Mouse (Mus musculus) myocyte (in vitro differentiated cells): ENCODE measurements around the gene Ccl20. TPM values are rescaled to one million over a fixed set of nuclear protein-coding genes. Genes with fewer than 3 reads are reported as not detected.

Source experiments
- H3K27me3 ChIP-seq: one replicate; pipeline ENCODE4 v1.6.1; 2011; ENCODE audit not compliant: control insufficient read depth, insufficient read depth, insufficient read length
- H3K36me3 ChIP-seq: one replicate; pipeline ENCODE4 v1.6.1; 2011; ENCODE audit not compliant: control insufficient read depth, insufficient read depth
- H3K4me2 ChIP-seq: one replicate; pipeline ENCODE4 v1.6.1; 2011; ENCODE audit warnings: low read depth, control low read depth
- H3K4me3 ChIP-seq: one replicate; pipeline ENCODE4 v1.5.1; 2011; ENCODE audit warnings: mild to moderate bottlenecking, control low read depth, moderate library complexity
- H3K79me2 ChIP-seq: one replicate; pipeline ENCODE4 v1.6.1; 2011; ENCODE audit not compliant: control insufficient read depth, insufficient read depth
- H3ac ChIP-seq: one replicate; pipeline ENCODE4 v1.6.1; 2011; ENCODE audit not compliant: control insufficient read depth, insufficient read length
- CEBPB ChIP-seq: IDR thresholded peaks from 2 replicates; pipeline ENCODE4 v1.6.1; 2011; ENCODE audit warnings: mild to moderate bottlenecking, moderate library complexity; ENCODE audit not compliant: poor library complexity, insufficient read depth, severe bottlenecking
- E2F4 ChIP-seq: IDR thresholded peaks from one replicate; pipeline ENCODE4 v1.6.1; 2011; ENCODE audit warnings: mild to moderate bottlenecking, control low read depth, moderate library complexity; ENCODE audit not compliant: insufficient read depth
- MAX ChIP-seq: IDR thresholded peaks from one replicate; pipeline ENCODE4 v1.6.1; 2011; ENCODE audit warnings: low read depth, mild to moderate bottlenecking, control low read depth
- MYOD1 ChIP-seq, 3 experiments: IDR thresholded peaks; one replicate each; pipeline ENCODE4 v1.6.1; 2011; ENCODE audit warnings: control low read depth in 2 of 3, low read depth in 2 of 3, mild to moderate bottlenecking in 2 of 3, moderate library complexity in 1 of 3; ENCODE audit not compliant: insufficient read length in 2 of 3, control insufficient read depth in 1 of 3
- MYOG ChIP-seq, 3 experiments: IDR thresholded peaks; one replicate each; pipeline ENCODE4 v1.6.1; 2011; ENCODE audit warnings: control low read depth in 2 of 3, low read depth in 2 of 3, mild to moderate bottlenecking in 2 of 3; ENCODE audit not compliant: insufficient read length in 2 of 3, control insufficient read depth in 1 of 3, insufficient read depth in 1 of 3
- POLR2A ChIP-seq: IDR thresholded peaks from one replicate; pipeline ENCODE4 v1.6.1; 2011; ENCODE audit warnings: low read depth, mild to moderate bottlenecking, control low read depth, moderate library complexity; ENCODE audit not compliant: insufficient read length
- POLR2AphosphoS2 ChIP-seq: IDR thresholded peaks from one replicate; pipeline ENCODE4 v1.6.1; 2011; ENCODE audit warnings: low read depth, control low read depth; ENCODE audit not compliant: insufficient read length
- REST ChIP-seq: IDR thresholded peaks from one replicate; pipeline ENCODE4 v1.6.1; 2011; ENCODE audit warnings: mild to moderate bottlenecking, control low read depth, moderate library complexity; ENCODE audit not compliant: insufficient read depth, insufficient read length
- SRF ChIP-seq: IDR thresholded peaks from one replicate; pipeline ENCODE4 v1.6.1; 2011; ENCODE audit warnings: low read depth; ENCODE audit not compliant: control insufficient read depth, insufficient read length
- TCF12 ChIP-seq: IDR thresholded peaks from one replicate; pipeline ENCODE4 v1.6.1; 2011; ENCODE audit warnings: mild to moderate bottlenecking, control low read depth; ENCODE audit not compliant: poor library complexity, insufficient read depth, severe bottlenecking
- TCF3 ChIP-seq: IDR thresholded peaks from one replicate; pipeline ENCODE4 v1.6.1; 2011; ENCODE audit warnings: low read depth, control low read depth; ENCODE audit not compliant: insufficient read length
- USF1 ChIP-seq: IDR thresholded peaks from one replicate; pipeline ENCODE4 v1.6.1; 2011; ENCODE audit warnings: low read depth, mild to moderate bottlenecking, control low read depth, moderate library complexity
- polyA plus RNA-seq: library from polyadenylated mRNA; unstranded; fragments of >200 nt; fragmentation: generic; extraction: Trizol; gene quantifications from one replicate; pipeline ENCODE4 v1.2.1, GENCODE M21; 2012; ENCODE audit warnings: missing spikeins

The Ccl20 gene
- polyA plus RNA-seq, 1 experiment = not detected

DNA sequence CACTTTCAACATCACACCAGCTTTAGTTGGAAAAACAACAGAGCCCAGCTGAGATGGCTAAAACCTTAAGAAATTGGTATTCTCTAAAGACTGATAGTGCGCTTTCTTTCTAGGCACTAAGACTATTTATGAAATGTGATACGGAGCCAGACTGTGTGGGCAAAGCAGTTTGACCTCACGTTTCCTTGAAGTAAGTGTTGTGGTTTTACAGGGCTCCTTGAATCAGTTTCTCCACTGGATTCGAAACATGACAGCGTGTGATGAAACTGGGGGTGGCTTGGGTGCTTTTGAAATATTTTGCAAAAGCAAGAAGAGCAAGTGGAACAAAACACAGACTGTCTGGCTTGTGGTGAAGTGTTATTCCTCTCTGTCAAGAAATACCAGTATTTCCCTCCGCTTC is 39.5 kb upstream of the Ccl20 start:
- Histone ChIP-seq H3K4me3 (no peak overlapping the region), H3K27me3 (peaks cover 11% of the 10 kb centered on the region), H3ac (no peak overlapping the region), H3K4me2 (no peak overlapping the region), H3K36me3 (no peaks in the 10 kb centered on the region), H3K79me2 (no peaks in the 10 kb centered on the region)
- TF ChIP-seq REST (no peak), CEBPB (no peak), MYOG (IDR thresholded peaks at IDR 0.05; ENCODE audit: control insufficient read depth in 1 of 3, insufficient read depth in 1 of 3, insufficient read length in 2 of 3, low read depth in 2 of 3) (no peak), SRF (no peak), MAX (no peak), MYOD1 (IDR thresholded peaks at IDR 0.05; ENCODE audit: control insufficient read depth in 1 of 3, insufficient read length in 2 of 3, low read depth in 2 of 3) (no peak), TCF3 (no peak), POLR2AphosphoS2 (no peak)

DNA sequence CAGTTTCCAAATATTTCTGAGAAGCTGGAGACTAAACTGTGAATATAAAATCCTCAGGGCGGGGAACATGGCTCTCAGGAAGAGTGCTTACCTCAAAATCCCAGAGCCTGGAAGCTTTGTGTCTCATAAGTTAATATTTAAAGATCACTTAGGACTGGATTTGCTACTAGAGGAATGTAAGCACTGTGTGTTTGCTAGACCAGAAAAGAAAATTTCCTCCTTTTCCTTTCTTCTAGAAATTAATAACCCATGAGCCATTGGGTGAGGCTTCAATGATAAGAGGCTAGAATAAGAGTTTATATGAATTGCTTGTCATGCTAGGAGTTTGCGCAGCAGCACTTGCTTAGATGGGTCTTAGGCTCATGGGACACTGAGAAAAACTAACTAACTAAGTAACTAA is 31.8 kb upstream of the Ccl20 start:
- Histone ChIP-seq H3K79me2 (no peaks in the 10 kb centered on the region), H3K4me3 (no peak overlapping the region), H3K27me3 (no peaks in the 10 kb centered on the region), H3K4me2 (no peak overlapping the region), H3K36me3 (no peaks in the 10 kb centered on the region), H3ac (no peak overlapping the region)
- TF ChIP-seq USF1 (no peak), MAX (no peak), REST (no peak), SRF (no peak), MYOG (IDR thresholded peaks at IDR 0.05; ENCODE audit: control insufficient read depth in 1 of 3, insufficient read depth in 1 of 3, insufficient read length in 2 of 3, low read depth in 2 of 3) (no peak), TCF3 (no peak), POLR2AphosphoS2 (no peak), POLR2A (no peak)

GRCm38 (mm10) chr1:83091268-83091667 is 25.3 kb upstream of the Ccl20 start:
- no peaks in the 10 kb centered on the region for H3K36me3 ChIP-seq
- H3K27me3 ChIP-seq = no peaks in the 10 kb centered on the region
- H3K4me3 ChIP-seq = no peak overlapping the region
- TF ChIP-seq USF1 (no peak), TCF12 (no peak), MYOG (IDR thresholded peaks at IDR 0.05; ENCODE audit: control insufficient read depth in 1 of 3, insufficient read depth in 1 of 3, insufficient read length in 2 of 3, low read depth in 2 of 3) (no peak), POLR2AphosphoS2 (no peak), MYOD1 (IDR thresholded peaks at IDR 0.05; ENCODE audit: control insufficient read depth in 1 of 3, insufficient read length in 2 of 3, low read depth in 2 of 3) (no peak), E2F4 (no peak), TCF3 (no peak), REST (no peak), CEBPB (no peak), POLR2A (no peak), SRF (no peak), MAX (no peak)
- H3K4me2 ChIP-seq = no peak overlapping the region
- H3K79me2 ChIP-seq = no peaks in the 10 kb centered on the region
- no peak overlapping the region for H3ac ChIP-seq

DNA sequence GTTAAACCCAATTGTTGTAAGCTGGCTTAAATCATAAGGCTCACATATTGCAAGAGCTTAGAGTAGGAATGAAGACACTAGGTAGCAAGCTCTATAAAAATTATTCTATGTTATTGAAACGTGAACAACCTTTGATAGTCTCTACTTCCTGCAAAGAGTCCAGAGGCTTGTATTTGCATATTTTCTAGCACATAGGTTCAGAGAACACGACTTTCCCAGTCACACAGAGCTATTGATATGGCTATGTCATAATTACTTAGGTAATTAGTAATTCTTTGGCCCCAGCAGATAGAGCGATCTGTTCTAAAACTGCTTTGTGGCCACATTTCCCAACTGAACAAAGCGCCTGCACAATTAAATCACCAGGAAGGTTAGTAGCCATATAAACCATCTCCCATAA is 19.6 kb upstream of the Ccl20 start:
- H3K4me2 ChIP-seq = no peak overlapping the region
- no peak overlapping the region for H3K4me3 ChIP-seq
- TF ChIP-seq REST = no peak
- no peak for TF ChIP-seq MYOG (IDR thresholded peaks at IDR 0.05; ENCODE audit: control insufficient read depth in 1 of 3, insufficient read depth in 1 of 3, insufficient read length in 2 of 3, low read depth in 2 of 3)
- no peak for TF ChIP-seq CEBPB
- no peak for TF ChIP-seq USF1
- TF ChIP-seq SRF = no peak
- TF ChIP-seq TCF3 = no peak
- no peak for TF ChIP-seq TCF12
- no peaks in the 10 kb centered on the region for H3K79me2 ChIP-seq
- H3ac ChIP-seq = no peak overlapping the region
- H3K36me3 ChIP-seq = no peaks in the 10 kb centered on the region
- no peaks in the 10 kb centered on the region for H3K27me3 ChIP-seq

- H3K4me3 ChIP-seq = no peak overlapping the region
- no peak for TF ChIP-seq CEBPB
- no peak for TF ChIP-seq SRF
- TF ChIP-seq REST = no peak
- no peak for TF ChIP-seq TCF3
- TF ChIP-seq MYOG (IDR thresholded peaks at IDR 0.05; ENCODE audit: control insufficient read depth in 1 of 3, insufficient read depth in 1 of 3, insufficient read length in 2 of 3, low read depth in 2 of 3) = no peak
- TF ChIP-seq POLR2AphosphoS2 = no peak
- TF ChIP-seq E2F4 = no peak
- no peak for TF ChIP-seq MAX
- no peak for TF ChIP-seq POLR2A
- TF ChIP-seq USF1 = no peak
- TF ChIP-seq MYOD1 (IDR thresholded peaks at IDR 0.05; ENCODE audit: control insufficient read depth in 1 of 3, insufficient read length in 2 of 3, low read depth in 2 of 3) = no peak
- no peak for TF ChIP-seq TCF12
Observed at GRCm38 (mm10) chr1:83099160-83099559, 17.4 kb upstream of the Ccl20 start.

More at GRCm38 (mm10) chr1:83099160-83099559, 17.4 kb upstream of the Ccl20 start:
- H3K4me2 ChIP-seq = no peak overlapping the region
- H3K27me3 ChIP-seq = no peaks in the 10 kb centered on the region
- no peaks in the 10 kb centered on the region for H3K36me3 ChIP-seq
- H3ac ChIP-seq = no peak overlapping the region
- H3K79me2 ChIP-seq = no peaks in the 10 kb centered on the region
